Mouse (Mus musculus): ENCODE data around the gene Apom. TPM values are rescaled to one million over a fixed set of nuclear protein-coding genes. Genes with fewer than 3 reads are reported as not detected.

Apom gene
- polyA plus RNA-seq, 1 experiment from 2014 or later = 0.34 TPM

- WGBS = 71% methylated on average over 15 of the region's 15 CpGs
- Histone ChIP-seq H3K4me1 (ENCODE audit: control insufficient read depth in 2 of 2, insufficient read depth in 2 of 2, low read length in 2 of 2) (peaks cover 5 to 10% of the 10 kb centered on the region in 2 experiments), H3K9ac (ENCODE audit: low read length) (no peak overlapping the region), H3K27me3 (ENCODE audit: control insufficient read depth, insufficient read depth, low read length) (no peaks in the 10 kb centered on the region), H3K9me3 (ENCODE audit: control insufficient read depth, low read length) (no peaks in the 10 kb centered on the region), H3K4me2 (ENCODE audit: low read length) (no peak overlapping the region), H3K27ac (replicated peaks in 1 of 2; ENCODE audit: control insufficient read depth in 1 of 2, insufficient read depth in 1 of 2, low read depth in 2 of 2, low read length in 2 of 2) (no peak overlapping the region), H3K36me3 (ENCODE audit: control insufficient read depth, insufficient read depth, low read length) (peaks cover 84% of the 10 kb centered on the region), H3K4me3 (ENCODE audit: control insufficient read depth in 1 of 2, insufficient read depth in 1 of 2, low read depth in 1 of 2, low read length in 2 of 2) (no peak overlapping the region)
- no peak for ATAC-seq (ENCODE audit: insufficient number of reproducible peaks, insufficient read depth, low FRiP score, low read depth)
Measured at GRCm38 (mm10) chr17:35094475-35095365, 37.1 kb downstream of the Apom start.

GRCm38 (mm10) chr17:35092403-35093198, 39.2 kb downstream of the Apom start:
- Histone ChIP-seq H3K4me3 (ENCODE audit: control insufficient read depth in 1 of 2, insufficient read depth in 1 of 2, low read depth in 1 of 2, low read length in 2 of 2) (no peak overlapping the region), H3K9ac (ENCODE audit: low read length) (no peak overlapping the region), H3K27ac (replicated peaks in 1 of 2; ENCODE audit: control insufficient read depth in 1 of 2, insufficient read depth in 1 of 2, low read depth in 2 of 2, low read length in 2 of 2) (no peak overlapping the region), H3K4me2 (ENCODE audit: low read length) (no peak overlapping the region), H3K9me3 (ENCODE audit: control insufficient read depth, low read length) (no peaks in the 10 kb centered on the region), H3K4me1 (ENCODE audit: control insufficient read depth in 2 of 2, insufficient read depth in 2 of 2, low read length in 2 of 2) (peaks cover 5 to 10% of the 10 kb centered on the region in 2 experiments), H3K27me3 (ENCODE audit: control insufficient read depth, insufficient read depth, low read length) (no peaks in the 10 kb centered on the region), H3K36me3 (ENCODE audit: control insufficient read depth, insufficient read depth, low read length) (peaks cover 64% of the 10 kb centered on the region)
- 90% methylated on average over 14 of the region's 14 CpGs for WGBS
- no peak for ATAC-seq (ENCODE audit: insufficient number of reproducible peaks, insufficient read depth, low FRiP score, low read depth)

GRCm38 (mm10) chr17:35090166-35090932, 41.5 kb downstream of the Apom start:
- no peaks in the 10 kb centered on the region for H3K9me3 ChIP-seq (ENCODE audit: control insufficient read depth, low read length)
- H3K27ac ChIP-seq (replicated peaks in 1 of 2; ENCODE audit: control insufficient read depth in 1 of 2, insufficient read depth in 1 of 2, low read depth in 2 of 2, low read length in 2 of 2) = peak overlapping the region; percentile 0 to 87; a peak in 2 of 4 replicates
- H3K4me1 ChIP-seq (ENCODE audit: control insufficient read depth in 2 of 2, insufficient read depth in 2 of 2, low read length in 2 of 2) = peaks cover 5 to 10% of the 10 kb centered on the region in 2 experiments
- WGBS = 60% methylated on average over 8 of the region's 8 CpGs
- peaks cover 42% of the 10 kb centered on the region for H3K36me3 ChIP-seq (ENCODE audit: control insufficient read depth, insufficient read depth, low read length)
- no peaks in the 10 kb centered on the region for H3K27me3 ChIP-seq (ENCODE audit: control insufficient read depth, insufficient read depth, low read length)
- peak overlapping the region; percentile 72 for H3K4me2 ChIP-seq (ENCODE audit: low read length)
- no peak for ATAC-seq (ENCODE audit: insufficient number of reproducible peaks, insufficient read depth, low FRiP score, low read depth)
- H3K4me3 ChIP-seq (ENCODE audit: control insufficient read depth in 1 of 2, insufficient read depth in 1 of 2, low read depth in 1 of 2, low read length in 2 of 2) = peak overlapping the region; percentile 57 to 74; a peak in 3 of 4 replicates
- H3K9ac ChIP-seq (ENCODE audit: low read length) = peak overlapping the region; percentile 79

GRCm38 (mm10) chr17:35088825-35089644, 42.8 kb downstream of the Apom start, which contains the start of gene Abhd16a:
Abhd16a (plus strand) TSS chr17:35089263.
- peaks cover 29% of the 10 kb centered on the region for H3K36me3 ChIP-seq (ENCODE audit: control insufficient read depth, insufficient read depth, low read length)
- ATAC-seq (ENCODE audit: insufficient number of reproducible peaks, insufficient read depth, low FRiP score, low read depth) = peak; percentile 94
- H3K4me1 ChIP-seq (ENCODE audit: control insufficient read depth in 2 of 2, insufficient read depth in 2 of 2, low read length in 2 of 2) = peaks cover 5 to 10% of the 10 kb centered on the region in 2 experiments
- peak within 1 kb of the TSS; percentile 87 to 97 for H3K27ac ChIP-seq (replicated peaks in 1 of 2; ENCODE audit: control insufficient read depth in 1 of 2, insufficient read depth in 1 of 2, low read depth in 2 of 2, low read length in 2 of 2)
- H3K4me3 ChIP-seq (ENCODE audit: control insufficient read depth in 1 of 2, insufficient read depth in 1 of 2, low read depth in 1 of 2, low read length in 2 of 2) = peak within 1 kb of the TSS; percentile 57 to 74
- H3K27me3 ChIP-seq (ENCODE audit: control insufficient read depth, insufficient read depth, low read length) = no peaks in the 10 kb centered on the region
- H3K9me3 ChIP-seq (ENCODE audit: control insufficient read depth, low read length) = no peaks in the 10 kb centered on the region
- WGBS = 3% methylated on average over 64 of the region's 67 CpGs
- peak within 1 kb of the TSS; percentile 79 for H3K9ac ChIP-seq (ENCODE audit: low read length)
- peak within 1 kb of the TSS; percentile 72 for H3K4me2 ChIP-seq (ENCODE audit: low read length)

- Histone ChIP-seq H3K27me3 (ENCODE audit: control insufficient read depth, insufficient read depth, low read length) (no peaks in the 10 kb centered on the region), H3K4me3 (ENCODE audit: control insufficient read depth in 1 of 2, insufficient read depth in 1 of 2, low read depth in 1 of 2, low read length in 2 of 2) (no peak overlapping the region), H3K36me3 (ENCODE audit: control insufficient read depth, insufficient read depth, low read length) (peaks cover 21% of the 10 kb centered on the region), H3K4me1 (ENCODE audit: control insufficient read depth in 2 of 2, insufficient read depth in 2 of 2, low read length in 2 of 2) (peaks cover 5 to 10% of the 10 kb centered on the region in 2 experiments), H3K27ac (replicated peaks in 1 of 2; ENCODE audit: control insufficient read depth in 1 of 2, insufficient read depth in 1 of 2, low read depth in 2 of 2, low read length in 2 of 2) (no peak overlapping the region), H3K4me2 (ENCODE audit: low read length) (no peak overlapping the region), H3K9ac (ENCODE audit: low read length) (no peak overlapping the region), H3K9me3 (ENCODE audit: control insufficient read depth, low read length) (no peaks in the 10 kb centered on the region)
- WGBS = 27% methylated on average over 2 of the region's 2 CpGs
- no peak for ATAC-seq (ENCODE audit: insufficient number of reproducible peaks, insufficient read depth, low FRiP score, low read depth)
Measured at GRCm38 (mm10) chr17:35088151-35088550, 43.7 kb downstream of the Apom start.

GRCm38 (mm10) chr17:35085208-35085865, 46.5 kb downstream of the Apom start, which contains the start of gene Ly6g6f:
Ly6g6f (minus strand) TSS chr17:35085610.
- no peak for ATAC-seq (ENCODE audit: insufficient number of reproducible peaks, insufficient read depth, low FRiP score, low read depth)
- no peak within 1 kb of the TSS for H3K27ac ChIP-seq (replicated peaks in 1 of 2; ENCODE audit: control insufficient read depth in 1 of 2, insufficient read depth in 1 of 2, low read depth in 2 of 2, low read length in 2 of 2)
- no peak within 1 kb of the TSS for H3K4me3 ChIP-seq (ENCODE audit: control insufficient read depth in 1 of 2, insufficient read depth in 1 of 2, low read depth in 1 of 2, low read length in 2 of 2)
- H3K4me2 ChIP-seq (ENCODE audit: low read length) = no peak within 1 kb of the TSS
- no peak within 1 kb of the TSS for H3K9ac ChIP-seq (ENCODE audit: low read length)
- WGBS = 54% methylated on average over 7 of the region's 7 CpGs
- H3K36me3 ChIP-seq (ENCODE audit: control insufficient read depth, insufficient read depth, low read length) = no peaks in the 10 kb centered on the region
- H3K27me3 ChIP-seq (ENCODE audit: control insufficient read depth, insufficient read depth, low read length) = 0 out of 2 replicates have a peak, but pooled peaks cover 4% of the 10 kb centered on the region
- H3K9me3 ChIP-seq (ENCODE audit: control insufficient read depth, low read length) = no peaks in the 10 kb centered on the region
- peaks cover 6 to 8% of the 10 kb centered on the region in 2 experiments for H3K4me1 ChIP-seq (ENCODE audit: control insufficient read depth in 2 of 2, insufficient read depth in 2 of 2, low read length in 2 of 2)

All from heart, embryonic 14.5 days (tissue).